Mouse (Mus musculus): ENCODE measurements around the gene Etv5.
"Not testable (repeated sequence)": the region's sequence is repeated elsewhere in the genome, so short reads cannot be mapped to it uniquely, and the experiment has no call there.

GRCm38 (mm10) chr16:22354177-22354576 lies 85.3 kb downstream of the Etv5 start:
- not testable (repeated sequence) for TF ChIP-seq GATA1 (IDR thresholded peaks at IDR 0.05; ENCODE audit: borderline replicate concordance, low read length); FLI1 (IDR thresholded peaks at IDR 0.05; ENCODE audit: low read length)

All from megakaryocyte, embryonic 14.5 days (primary cell).